Mouse (Mus musculus): Measurements from ENCODE around the gene Fnbp1. TPM values are rescaled to one million over a fixed set of nuclear protein-coding genes. Genes with fewer than 3 reads are reported as not detected.

Fnbp1 gene
- polyA plus RNA-seq, 1 experiment from 2014 or later: 29.1 TPM

DNA sequence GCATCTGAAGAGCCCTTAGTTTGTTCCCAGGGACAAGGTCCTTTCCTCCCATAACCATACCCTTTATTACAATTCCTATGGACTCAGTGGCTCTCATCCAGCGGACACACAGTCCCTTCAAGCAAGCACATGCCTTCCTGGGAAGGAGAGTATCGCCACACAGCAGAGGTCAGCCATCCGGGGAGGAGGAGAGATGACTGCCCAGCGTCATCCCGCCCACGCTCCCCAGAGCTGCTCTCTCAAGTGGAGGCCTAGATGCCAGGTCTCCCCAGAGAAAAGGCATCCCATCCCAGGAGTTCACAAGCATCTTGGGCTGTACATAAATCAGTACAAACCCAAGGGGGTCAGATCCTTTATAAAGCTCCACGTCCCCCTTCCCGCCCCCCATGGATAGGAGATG is 9.1 kb downstream of the Fnbp1 start:
- ATAC-seq (ENCODE audit: low FRiP score) (no peak), DNase-seq (ENCODE audit: low spot score) (no peak)
- no peak overlapping the region for H3K9ac ChIP-seq
- no peaks in the 10 kb centered on the region for H3K9me3 ChIP-seq (ENCODE audit: control insufficient read depth, low read length)
- H3K4me1 ChIP-seq (replicated peaks; ENCODE audit: control insufficient read depth, insufficient read depth, low read length): no peaks in the 10 kb centered on the region
- 66% methylated on average over 8 of the region's 8 CpGs for WGBS
- H3K4me3 ChIP-seq (replicated peaks; ENCODE audit: low read length): no peak overlapping the region
- no peaks in the 10 kb centered on the region for H3K27me3 ChIP-seq (ENCODE audit: control insufficient read depth, insufficient read depth, low read length)
- H3K27ac ChIP-seq: no peak overlapping the region
- H3K4me2 ChIP-seq (replicated peaks): no peak overlapping the region
- no peaks in the 10 kb centered on the region for H3K36me3 ChIP-seq (replicated peaks; ENCODE audit: control insufficient read depth, insufficient read depth)

DNA sequence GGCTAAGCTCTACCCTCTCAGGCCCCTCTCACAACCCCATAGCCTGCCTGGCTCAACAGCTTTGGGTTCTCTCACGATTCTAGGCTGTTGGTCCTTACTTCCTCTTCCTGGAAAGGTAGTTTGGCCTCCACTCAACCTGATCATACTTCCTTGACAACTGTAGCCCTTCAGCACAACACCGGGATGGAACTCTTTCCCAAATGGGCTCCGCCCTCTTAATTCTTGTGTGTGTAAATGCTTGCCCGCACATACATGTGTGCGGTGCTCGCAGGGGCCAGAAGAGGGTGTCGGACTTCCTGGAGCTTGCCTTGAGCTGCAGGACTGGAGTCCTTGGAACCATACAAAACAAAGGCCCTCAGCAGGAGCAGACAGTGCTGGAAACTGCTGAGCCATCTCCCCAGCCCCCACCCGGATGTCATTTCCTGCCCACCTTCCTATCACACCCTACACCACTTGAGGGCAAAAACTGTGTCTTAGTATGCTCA is 11.0 kb downstream of the Fnbp1 start:
- Histone ChIP-seq H3K9me3 (ENCODE audit: control insufficient read depth, low read length) (no peaks in the 10 kb centered on the region), H3K27ac (no peak overlapping the region), H3K9ac (no peak overlapping the region), H3K36me3 (replicated peaks; ENCODE audit: control insufficient read depth, insufficient read depth) (no peaks in the 10 kb centered on the region), H3K4me3 (replicated peaks; ENCODE audit: low read length) (no peak overlapping the region), H3K27me3 (ENCODE audit: control insufficient read depth, insufficient read depth, low read length) (no peaks in the 10 kb centered on the region), H3K4me1 (replicated peaks; ENCODE audit: control insufficient read depth, insufficient read depth, low read length) (no peaks in the 10 kb centered on the region), H3K4me2 (replicated peaks) (no peak overlapping the region)
- no peak for ATAC-seq (ENCODE audit: low FRiP score)
- WGBS: 83% methylated on average over 8 of the region's 8 CpGs
- no peak for DNase-seq (ENCODE audit: low spot score)

DNA sequence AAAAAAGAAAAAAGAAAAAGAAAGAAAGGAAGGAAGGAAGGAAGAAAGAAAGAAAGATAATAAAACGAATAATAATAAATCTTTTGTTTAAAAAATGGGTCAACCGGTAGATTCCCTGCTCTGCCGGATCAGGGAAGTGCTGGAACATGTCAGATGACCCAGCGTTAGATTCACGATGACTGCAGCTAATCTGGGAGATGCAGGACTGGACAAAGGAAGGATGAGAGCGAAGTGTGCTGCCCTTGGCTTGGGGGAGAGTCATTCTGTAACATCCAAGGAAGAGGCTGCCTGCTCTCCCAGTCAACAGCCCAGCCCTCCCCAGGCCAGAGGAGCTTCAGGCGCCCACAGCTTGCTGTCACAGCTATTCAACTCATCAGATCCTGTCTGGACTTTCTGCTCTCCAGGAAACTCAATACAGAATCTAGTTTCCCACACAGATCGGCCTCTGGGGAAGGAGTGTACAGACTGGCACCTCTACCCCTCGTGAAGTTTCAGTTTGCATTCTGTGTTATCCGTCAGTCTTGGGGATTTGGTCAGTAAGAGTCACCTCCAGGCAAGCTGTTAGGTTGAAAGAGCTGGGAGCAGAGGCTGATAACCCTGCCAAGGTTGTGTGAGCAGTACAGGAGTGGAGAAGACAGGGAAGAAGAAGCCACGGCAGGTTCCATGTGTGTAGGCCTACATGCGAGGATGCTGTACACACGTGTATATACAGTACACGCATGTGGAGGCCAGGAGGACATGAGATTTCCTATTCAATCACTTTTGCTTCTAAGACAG is 11.9 kb downstream of the Fnbp1 start:
- Histone ChIP-seq H3K4me3 (replicated peaks; ENCODE audit: low read length) (no peak overlapping the region), H3K27ac (no peak overlapping the region), H3K9me3 (ENCODE audit: control insufficient read depth, low read length) (no peaks in the 10 kb centered on the region), H3K27me3 (ENCODE audit: control insufficient read depth, insufficient read depth, low read length) (no peaks in the 10 kb centered on the region), H3K4me2 (replicated peaks) (no peak overlapping the region), H3K36me3 (replicated peaks; ENCODE audit: control insufficient read depth, insufficient read depth) (no peaks in the 10 kb centered on the region), H3K9ac (no peak overlapping the region), H3K4me1 (replicated peaks; ENCODE audit: control insufficient read depth, insufficient read depth, low read length) (no peaks in the 10 kb centered on the region)
- DNase-seq (ENCODE audit: low spot score): no peak
- no peak for ATAC-seq (ENCODE audit: low FRiP score)
- WGBS: 87% methylated on average over 14 of the region's 14 CpGs

DNA sequence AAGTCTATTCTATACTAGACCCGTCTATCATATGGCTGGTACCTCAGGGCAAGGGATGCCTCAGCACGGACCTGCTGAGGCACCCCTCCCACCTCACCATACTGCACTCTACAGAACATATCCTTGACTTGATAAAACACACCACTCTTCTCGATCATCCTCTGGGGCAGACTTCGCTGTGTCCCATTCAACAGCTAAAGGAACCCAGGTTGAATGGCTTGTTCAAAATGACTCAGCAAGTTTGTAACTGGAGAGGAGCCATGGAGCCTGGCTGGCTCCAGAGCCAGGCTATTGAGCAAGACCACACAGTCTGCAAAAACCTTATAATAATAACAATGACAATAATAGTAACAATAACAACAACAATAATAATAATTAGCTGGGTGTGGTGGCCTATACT is 13.9 kb downstream of the Fnbp1 start:
- DNase-seq (ENCODE audit: low spot score) (no peak), ATAC-seq (ENCODE audit: low FRiP score) (no peak)
- WGBS: 81% methylated on average over 4 of the region's 4 CpGs
- no peak overlapping the region for H3K4me2 ChIP-seq (replicated peaks)
- no peaks in the 10 kb centered on the region for H3K9me3 ChIP-seq (ENCODE audit: control insufficient read depth, low read length)
- H3K9ac ChIP-seq: no peak overlapping the region
- 0 out of 2 replicates have a peak, but pooled peaks cover 4% of the 10 kb centered on the region for H3K4me1 ChIP-seq (replicated peaks; ENCODE audit: control insufficient read depth, insufficient read depth, low read length)
- H3K36me3 ChIP-seq (replicated peaks; ENCODE audit: control insufficient read depth, insufficient read depth): no peaks in the 10 kb centered on the region
- no peaks in the 10 kb centered on the region for H3K27me3 ChIP-seq (ENCODE audit: control insufficient read depth, insufficient read depth, low read length)
- no peak overlapping the region for H3K4me3 ChIP-seq (replicated peaks; ENCODE audit: low read length)
- H3K27ac ChIP-seq: no peak overlapping the region

DNA sequence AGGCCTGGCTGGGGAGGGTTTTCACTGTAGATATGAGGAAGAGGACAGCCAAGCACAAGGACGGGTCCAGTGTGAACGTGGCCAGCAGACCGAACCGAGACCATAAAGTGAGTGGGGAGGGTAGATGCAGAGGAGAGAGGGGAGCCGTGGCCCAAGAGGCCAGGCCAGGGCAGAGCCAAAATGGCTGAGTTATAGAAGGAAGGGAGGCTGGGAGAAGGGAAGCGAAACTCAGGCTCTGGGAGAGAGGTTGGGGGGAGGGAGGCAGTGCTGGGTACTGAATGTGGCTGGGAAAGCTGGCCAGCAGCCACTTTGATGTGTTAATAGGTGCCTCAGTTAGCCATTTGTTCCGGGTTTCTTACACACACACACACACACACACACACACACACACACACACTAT is 14.6 kb downstream of the Fnbp1 start:
- Histone ChIP-seq H3K4me2 (replicated peaks) (no peak overlapping the region), H3K9ac (no peak overlapping the region), H3K36me3 (replicated peaks; ENCODE audit: control insufficient read depth, insufficient read depth) (no peaks in the 10 kb centered on the region), H3K4me3 (replicated peaks; ENCODE audit: low read length) (no peak overlapping the region), H3K9me3 (ENCODE audit: control insufficient read depth, low read length) (no peaks in the 10 kb centered on the region), H3K4me1 (replicated peaks; ENCODE audit: control insufficient read depth, insufficient read depth, low read length) (0 out of 2 replicates have a peak, but pooled peaks cover 4% of the 10 kb centered on the region), H3K27me3 (ENCODE audit: control insufficient read depth, insufficient read depth, low read length) (no peaks in the 10 kb centered on the region), H3K27ac (no peak overlapping the region)
- WGBS: 55% methylated on average over 7 of the region's 7 CpGs
- ATAC-seq (ENCODE audit: low FRiP score) (no peak), DNase-seq (ENCODE audit: low spot score) (no peak)

DNA sequence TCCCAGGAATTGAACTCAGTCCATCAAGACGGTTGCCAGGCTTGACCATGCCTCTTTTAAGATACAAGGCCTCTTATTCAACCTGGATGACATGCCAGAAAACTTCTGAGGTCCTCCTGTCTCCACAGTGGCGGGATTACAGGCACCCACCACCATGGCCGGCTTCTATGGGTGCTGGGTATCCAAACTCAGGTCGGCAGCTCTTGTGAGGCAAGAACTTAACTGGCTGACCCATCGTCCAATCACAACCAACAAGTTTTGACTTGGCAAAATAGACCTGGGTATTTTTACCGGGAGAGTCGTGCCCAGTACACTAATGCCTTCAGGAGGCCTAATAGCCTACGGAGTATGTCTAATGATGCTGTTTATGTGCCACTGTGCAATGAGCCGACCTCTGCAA is 15.8 kb downstream of the Fnbp1 start:
- Histone ChIP-seq H3K4me3 (replicated peaks; ENCODE audit: low read length) (no peak overlapping the region), H3K9ac (no peak overlapping the region), H3K27ac (no peak overlapping the region), H3K4me1 (replicated peaks; ENCODE audit: control insufficient read depth, insufficient read depth, low read length) (0 out of 2 replicates have a peak, but pooled peaks cover 4% of the 10 kb centered on the region), H3K27me3 (ENCODE audit: control insufficient read depth, insufficient read depth, low read length) (no peaks in the 10 kb centered on the region), H3K9me3 (ENCODE audit: control insufficient read depth, low read length) (no peaks in the 10 kb centered on the region), H3K4me2 (replicated peaks) (no peak overlapping the region), H3K36me3 (replicated peaks; ENCODE audit: control insufficient read depth, insufficient read depth) (no peaks in the 10 kb centered on the region)
- no peak for DNase-seq (ENCODE audit: low spot score)
- ATAC-seq (ENCODE audit: low FRiP score): no peak
- WGBS: 88% methylated on average over 9 of the region's 9 CpGs

- H3K4me1 ChIP-seq (replicated peaks; ENCODE audit: control insufficient read depth, insufficient read depth, low read length): 0 out of 2 replicates have a peak, but pooled peaks cover 4% of the 10 kb centered on the region
Measured at GRCm38 (mm10) chr2:31125156-31125555, 16.7 kb downstream of the Fnbp1 start.

DNA sequence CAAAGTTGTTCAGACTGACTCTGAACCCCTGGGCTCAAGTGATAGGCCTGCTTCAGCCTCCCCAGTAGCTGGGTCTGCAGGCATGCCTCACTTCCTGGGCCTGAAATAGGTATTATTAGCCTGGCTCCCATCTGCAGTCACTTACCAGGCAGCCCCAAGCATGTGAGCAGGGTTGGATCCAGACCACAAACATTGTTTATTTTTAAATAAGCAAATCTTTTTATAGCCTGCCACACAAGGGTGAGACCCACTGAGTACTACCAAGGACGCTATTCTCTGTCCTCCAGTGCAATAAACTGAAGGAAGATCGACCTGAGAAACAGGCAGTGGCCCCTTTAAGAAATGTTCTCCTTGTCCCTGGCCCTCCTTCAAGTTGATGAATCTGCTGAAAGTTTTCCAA is 17.1 kb downstream of the Fnbp1 start:
- no peaks in the 10 kb centered on the region for H3K36me3 ChIP-seq (replicated peaks; ENCODE audit: control insufficient read depth, insufficient read depth)
- no peak overlapping the region for H3K9ac ChIP-seq
- H3K4me1 ChIP-seq (replicated peaks; ENCODE audit: control insufficient read depth, insufficient read depth, low read length): 0 out of 2 replicates have a peak, but pooled peaks cover 4% of the 10 kb centered on the region
- DNase-seq (ENCODE audit: low spot score) (no peak), ATAC-seq (ENCODE audit: low FRiP score) (no peak)
- no peaks in the 10 kb centered on the region for H3K27me3 ChIP-seq (ENCODE audit: control insufficient read depth, insufficient read depth, low read length)
- 75% methylated on average over 2 of the region's 2 CpGs for WGBS
- no peak overlapping the region for H3K4me3 ChIP-seq (replicated peaks; ENCODE audit: low read length)
- H3K4me2 ChIP-seq (replicated peaks): no peak overlapping the region
- no peaks in the 10 kb centered on the region for H3K9me3 ChIP-seq (ENCODE audit: control insufficient read depth, low read length)
- H3K27ac ChIP-seq: no peak overlapping the region

More at GRCm38 (mm10) chr2:31125156-31125555, 16.7 kb downstream of the Fnbp1 start:
- Histone ChIP-seq H3K9me3 (ENCODE audit: control insufficient read depth, low read length) (no peaks in the 10 kb centered on the region), H3K4me2 (replicated peaks) (no peak overlapping the region), H3K27ac (no peak overlapping the region), H3K4me3 (replicated peaks; ENCODE audit: low read length) (no peak overlapping the region), H3K9ac (no peak overlapping the region), H3K27me3 (ENCODE audit: control insufficient read depth, insufficient read depth, low read length) (no peaks in the 10 kb centered on the region), H3K36me3 (replicated peaks; ENCODE audit: control insufficient read depth, insufficient read depth) (no peaks in the 10 kb centered on the region)
- no peak for DNase-seq (ENCODE audit: low spot score)
- WGBS: 80% methylated on average over 7 of the region's 7 CpGs
- ATAC-seq (ENCODE audit: low FRiP score): no peak

- Histone ChIP-seq H3K4me1 (replicated peaks; ENCODE audit: control insufficient read depth, insufficient read depth, low read length) (0 out of 2 replicates have a peak, but pooled peaks cover 4% of the 10 kb centered on the region), H3K4me3 (replicated peaks; ENCODE audit: low read length) (no peak overlapping the region), H3K36me3 (replicated peaks; ENCODE audit: control insufficient read depth, insufficient read depth) (no peaks in the 10 kb centered on the region), H3K27me3 (ENCODE audit: control insufficient read depth, insufficient read depth, low read length) (no peaks in the 10 kb centered on the region), H3K9me3 (ENCODE audit: control insufficient read depth, low read length) (no peaks in the 10 kb centered on the region), H3K4me2 (replicated peaks) (no peak overlapping the region), H3K9ac (no peak overlapping the region), H3K27ac (no peak overlapping the region)
- DNase-seq (ENCODE audit: low spot score) (no peak), ATAC-seq (ENCODE audit: low FRiP score) (no peak)
- WGBS: 91% methylated on average over 5 of the region's 5 CpGs
Measured at GRCm38 (mm10) chr2:31123493-31123892, 18.3 kb downstream of the Fnbp1 start.

All from hindbrain, embryonic 14.5 days (tissue).